Mouse (Mus musculus) A20 (cell line): ENCODE data around the gene Kcnip4.

Experiments used
- DNase-seq: peaks from one replicate; pipeline ENCODE4 v3.0.0-alpha.2; 2011; ENCODE audit warnings: low read depth, low spot score

The Kcnip4 gene

DNA sequence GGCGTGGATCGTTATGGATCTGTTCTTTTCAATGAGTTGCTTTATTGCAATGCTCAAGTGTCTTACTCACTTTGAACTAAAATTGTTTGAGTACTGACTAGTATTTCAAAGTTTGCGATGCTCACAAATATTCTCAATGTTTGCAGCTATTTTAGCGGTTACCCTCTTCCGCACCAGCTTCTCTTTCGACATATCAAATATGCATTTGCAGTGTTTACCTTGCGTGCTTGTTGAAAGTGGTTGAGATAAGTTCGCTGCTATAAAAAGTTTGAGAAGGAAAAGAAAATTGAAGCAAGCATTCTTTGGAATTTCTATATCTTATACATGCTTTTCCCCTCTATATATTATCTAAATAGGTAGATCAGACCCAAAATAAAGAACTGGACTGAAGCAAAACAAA is 634.5 kb downstream of the Kcnip4 start:
- no peak for DNase-seq

DNA sequence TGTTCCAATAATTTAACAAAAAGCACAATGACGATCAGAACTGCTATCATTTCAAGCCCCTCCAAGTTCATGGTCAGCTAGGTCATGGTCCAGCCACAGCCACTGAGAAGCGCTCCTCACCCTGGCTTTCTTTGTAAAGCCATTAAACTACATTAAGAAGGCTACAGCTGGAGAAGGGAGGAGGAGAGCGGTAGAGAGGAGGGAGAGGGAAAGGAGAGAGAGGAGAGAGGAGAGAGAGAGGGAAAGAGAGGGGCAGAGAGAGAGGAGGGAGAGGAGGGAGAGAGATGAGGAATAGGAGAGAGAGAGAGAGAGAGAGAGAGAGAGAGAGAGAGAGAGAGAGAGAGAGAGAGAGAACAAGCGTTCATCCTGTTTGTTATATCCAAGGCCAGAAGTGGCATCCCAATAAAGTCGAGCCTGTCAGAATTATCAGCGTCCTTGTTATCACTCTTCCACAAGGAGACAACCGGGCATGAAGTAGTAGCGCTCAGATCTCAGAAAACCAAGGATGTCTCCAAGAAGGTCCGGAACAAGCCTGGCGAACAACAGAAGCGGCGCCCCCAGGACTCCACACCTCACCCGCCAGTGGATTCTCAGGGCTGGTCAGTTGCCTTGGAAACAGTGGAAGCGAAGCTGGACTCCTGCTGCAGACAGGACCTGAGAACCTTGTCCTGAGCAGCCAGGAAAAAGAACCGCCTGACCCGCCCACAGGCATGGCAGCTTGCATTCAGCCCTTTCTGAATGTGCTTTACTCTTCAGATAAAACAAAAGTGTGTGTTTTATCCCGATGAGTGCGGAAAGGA is 635.1 kb downstream of the Kcnip4 start:
- DNase-seq: no peak

DNA sequence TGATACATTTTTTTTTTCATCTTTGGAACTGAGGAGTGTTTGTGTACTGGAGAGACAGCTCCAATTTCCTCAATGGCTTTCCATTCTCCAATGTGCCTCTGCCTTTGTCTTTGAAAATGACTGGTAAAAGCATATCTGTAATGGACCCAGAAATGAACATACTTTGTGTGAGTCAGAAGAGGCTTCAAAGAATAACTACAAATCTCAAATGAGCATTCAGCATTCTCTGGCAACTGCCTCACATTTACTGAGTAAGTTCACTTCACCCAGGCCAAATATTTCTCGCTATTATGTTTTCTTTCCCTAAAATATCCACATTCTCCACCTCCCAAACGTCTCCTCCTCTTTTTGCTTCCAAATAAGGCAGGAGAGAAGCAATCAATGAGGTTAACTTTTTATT is 646.6 kb downstream of the Kcnip4 start:
- DNase-seq: no peak

DNA sequence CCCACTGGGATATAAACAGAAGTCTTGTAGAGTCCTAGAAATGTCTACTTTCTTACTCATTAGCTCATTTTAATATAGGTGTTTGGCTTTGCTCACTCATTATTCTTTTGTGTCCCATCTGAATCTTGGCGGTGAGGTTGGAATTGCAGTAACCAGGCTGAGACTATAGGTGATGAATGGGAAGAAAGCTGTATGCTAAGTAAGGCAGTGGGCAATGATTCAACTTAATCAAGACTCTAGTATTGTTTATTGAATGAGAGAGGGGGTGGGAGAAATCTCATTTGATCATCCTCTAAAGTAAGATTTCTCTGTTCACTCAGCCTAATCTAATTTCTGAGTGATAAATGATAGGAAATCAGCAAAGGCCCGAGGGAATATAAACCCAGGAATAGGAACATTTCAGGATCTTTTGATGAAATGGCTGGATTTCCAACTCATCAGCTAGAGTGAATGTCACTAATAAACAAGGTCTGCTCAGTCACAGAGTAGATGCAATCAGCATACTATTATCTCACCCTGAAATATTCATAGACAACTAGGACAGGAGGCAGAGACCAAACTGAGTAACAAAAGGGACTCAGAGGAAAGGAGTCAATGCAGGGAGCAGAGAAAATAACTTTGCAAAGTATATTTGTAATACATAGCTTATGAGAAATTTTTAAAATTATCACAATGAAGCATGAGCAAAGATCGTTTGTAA is 660.3 kb downstream of the Kcnip4 start:
- DNase-seq: no peak

DNA sequence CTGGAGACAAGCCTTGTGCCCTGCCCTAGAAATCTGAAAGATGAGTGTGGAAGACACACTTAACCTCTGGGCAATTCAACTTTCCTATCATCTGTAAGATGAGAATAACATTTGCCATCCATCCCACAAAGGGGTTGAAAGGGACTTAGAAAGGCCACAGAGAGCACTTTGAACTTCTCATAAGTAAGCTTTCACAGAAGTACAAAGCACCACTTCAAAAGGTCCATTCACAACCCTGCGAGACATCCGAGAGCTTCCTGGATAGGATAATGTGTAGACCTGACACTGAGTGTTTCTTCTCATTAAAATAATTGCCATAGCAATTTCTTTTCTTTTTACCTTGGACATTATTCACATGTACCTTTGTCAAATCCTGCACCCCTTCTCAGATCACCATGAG is 683.7 kb downstream of the Kcnip4 start:
- no peak for DNase-seq

DNA sequence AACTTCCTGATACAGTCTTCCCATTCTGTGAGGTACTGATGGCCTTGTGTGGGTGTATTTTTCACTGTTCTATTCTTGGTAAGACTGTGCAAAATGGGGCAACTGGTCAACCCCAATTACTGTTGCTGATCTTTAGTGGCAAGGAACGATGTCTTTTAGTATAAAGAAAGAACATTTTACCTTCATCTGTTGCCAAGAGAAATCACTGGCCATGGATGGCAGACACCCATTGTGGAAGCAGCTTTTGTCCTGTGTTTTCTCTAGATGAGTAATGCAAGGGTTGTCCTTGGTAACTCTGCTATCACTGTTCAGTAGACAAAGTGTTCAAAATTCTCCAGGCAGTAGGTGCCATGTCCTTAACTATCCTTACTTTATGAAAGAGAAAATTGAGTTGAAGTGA is 729.2 kb downstream of the Kcnip4 start:
- DNase-seq: no peak

DNA sequence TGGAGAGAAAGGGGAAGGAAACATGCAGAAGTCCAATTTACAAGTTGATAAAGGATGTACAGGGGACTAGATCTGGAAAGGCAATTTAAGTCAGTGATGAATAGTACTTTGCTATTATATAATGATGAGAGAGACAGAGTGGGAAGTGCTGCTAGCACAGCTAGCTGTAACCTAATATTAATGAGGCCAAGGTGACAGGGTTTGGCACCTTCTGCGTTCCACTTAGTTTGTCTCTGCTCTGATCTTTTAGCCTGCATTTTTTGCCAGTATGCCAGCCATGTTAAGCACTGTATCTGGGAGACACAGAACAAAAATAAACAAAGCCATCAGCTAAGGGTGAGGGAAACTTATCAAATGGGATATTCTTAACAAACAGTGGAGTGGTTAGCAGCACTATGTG is 745.3 kb downstream of the Kcnip4 start:
- DNase-seq: no peak

- no peak for DNase-seq
Measured at GRCm38 (mm10) chr5:48748613-48749012, 776.1 kb downstream of the Kcnip4 start.

- no peak for DNase-seq
Measured at GRCm38 (mm10) chr5:48737640-48738039, 787.1 kb downstream of the Kcnip4 start.

- DNase-seq: no peak
Measured at GRCm38 (mm10) chr5:48718166-48718565, 806.5 kb downstream of the Kcnip4 start.

DNA sequence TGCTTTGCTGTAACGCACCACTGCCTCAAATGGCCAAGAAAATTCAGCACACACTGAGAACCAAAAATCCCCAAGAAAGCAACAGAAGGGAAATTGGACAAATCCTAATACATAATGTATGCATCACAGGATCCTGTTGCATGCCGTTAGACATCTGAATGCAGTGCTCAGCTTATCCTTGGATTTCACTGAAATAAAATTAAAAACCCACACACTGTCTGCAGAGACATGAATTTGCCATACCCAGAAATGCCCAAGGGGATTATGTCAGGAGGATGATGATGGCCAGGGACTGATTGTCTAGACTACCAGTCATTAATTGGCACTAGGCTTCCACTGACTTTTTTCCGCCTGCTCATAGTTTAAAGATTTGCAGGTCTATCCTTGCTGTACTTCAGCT is 818.7 kb downstream of the Kcnip4 start:
- DNase-seq: no peak

DNA sequence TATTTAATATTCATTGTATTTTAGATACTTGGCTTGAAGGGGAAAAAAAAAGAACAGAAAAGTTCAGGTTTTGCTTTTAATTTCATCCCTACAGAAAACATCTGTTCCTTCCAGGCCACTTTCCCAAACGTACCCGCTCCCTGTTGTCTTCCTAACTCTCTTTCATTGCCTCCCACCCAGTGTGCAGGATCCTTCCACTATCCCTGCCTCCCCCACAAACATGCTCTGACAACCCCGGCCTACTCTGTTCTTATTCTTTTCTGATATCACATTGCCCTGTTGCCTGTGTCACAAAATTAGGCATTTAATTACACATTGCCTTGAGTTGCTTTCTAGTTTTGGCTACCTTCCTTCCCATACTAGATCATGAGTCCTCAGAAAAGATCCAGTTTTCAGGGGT is 837.6 kb downstream of the Kcnip4 start:
- no peak for DNase-seq

GRCm38 (mm10) chr5:48679733-48680595 is 844.7 kb downstream of the Kcnip4 start:
- DNase-seq: no peak

DNA sequence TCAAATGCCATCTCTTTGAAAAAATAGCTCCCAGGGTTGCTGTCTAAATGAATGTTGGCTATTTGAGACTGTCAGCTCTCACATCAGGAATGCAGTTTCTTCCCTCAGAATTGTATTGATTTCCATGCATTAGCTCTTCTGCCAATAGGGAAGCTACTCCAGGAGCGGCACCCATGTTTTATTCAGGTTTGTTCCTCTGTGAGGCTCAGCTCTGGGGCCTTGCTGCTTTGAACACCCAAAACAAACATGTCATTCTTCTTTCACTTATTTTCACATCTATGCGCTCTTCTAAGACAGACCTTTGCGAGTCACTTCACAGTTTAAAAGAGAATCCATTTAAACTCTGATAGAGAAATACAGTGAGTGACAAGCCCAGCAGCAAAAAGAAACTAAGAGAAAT is 862.2 kb downstream of the Kcnip4 start:
- no peak for DNase-seq

DNA sequence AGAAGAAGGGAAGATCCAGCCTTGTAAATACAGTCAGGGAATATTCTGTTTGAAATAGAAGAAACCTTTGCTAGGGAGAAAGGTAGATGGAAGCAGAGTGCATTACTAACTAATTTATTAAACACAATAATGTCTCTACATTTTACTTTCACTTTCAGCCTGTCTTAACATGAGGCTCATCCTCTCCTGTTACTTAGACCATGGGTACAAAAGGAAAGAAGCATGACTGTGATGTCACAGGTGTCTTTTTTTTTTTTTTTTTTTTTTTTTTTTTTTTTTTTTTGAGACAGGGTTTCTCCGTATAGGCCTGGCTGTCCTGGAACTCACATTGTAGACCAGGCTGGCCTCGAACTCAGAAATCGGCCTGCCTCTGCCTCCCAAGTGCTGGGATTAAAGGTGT is 864.7 kb downstream of the Kcnip4 start:
- no peak for DNase-seq

GRCm38 (mm10) chr5:48650496-48650895 is 874.2 kb downstream of the Kcnip4 start:
- no peak for DNase-seq

DNA sequence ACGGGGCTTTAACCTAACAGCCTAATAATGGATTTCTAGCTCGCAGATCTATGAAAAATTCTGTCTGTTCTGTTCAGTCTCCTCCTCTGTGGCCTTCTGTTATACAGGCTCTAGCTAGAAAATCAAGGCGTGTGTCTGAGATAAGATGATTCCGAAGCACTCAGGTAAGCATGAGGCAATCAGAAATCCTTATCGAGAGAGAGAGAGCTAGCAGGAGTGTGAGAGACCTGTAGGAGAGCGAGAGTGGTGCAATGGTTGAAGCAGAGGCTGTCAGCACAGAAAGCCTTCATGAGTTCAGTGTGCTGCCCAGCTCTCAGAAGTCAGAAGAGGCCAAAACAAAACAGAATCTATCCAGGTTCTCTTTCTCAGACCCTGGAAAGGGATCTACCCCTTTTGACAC is 888.0 kb downstream of the Kcnip4 start:
- DNase-seq: no peak

DNA sequence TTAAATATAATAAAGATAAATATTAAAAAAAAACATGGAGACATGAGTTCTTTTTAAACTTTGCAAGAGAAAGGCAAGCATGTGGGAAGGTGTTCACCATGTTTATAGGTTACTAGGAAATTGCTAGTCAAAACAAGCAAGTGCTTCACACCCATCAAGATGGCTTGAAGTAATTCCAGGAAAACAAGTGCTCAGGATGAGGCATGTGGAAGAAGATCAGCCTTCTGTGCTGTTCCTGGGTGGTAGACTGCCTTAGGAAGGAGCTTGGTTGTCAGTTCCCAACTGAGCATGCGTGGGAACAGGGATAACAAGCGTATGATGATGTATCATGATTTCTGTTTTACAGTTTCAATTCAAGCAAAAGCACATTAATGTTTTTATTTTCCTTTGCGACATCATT is 891.1 kb downstream of the Kcnip4 start:
- no peak for DNase-seq

DNA sequence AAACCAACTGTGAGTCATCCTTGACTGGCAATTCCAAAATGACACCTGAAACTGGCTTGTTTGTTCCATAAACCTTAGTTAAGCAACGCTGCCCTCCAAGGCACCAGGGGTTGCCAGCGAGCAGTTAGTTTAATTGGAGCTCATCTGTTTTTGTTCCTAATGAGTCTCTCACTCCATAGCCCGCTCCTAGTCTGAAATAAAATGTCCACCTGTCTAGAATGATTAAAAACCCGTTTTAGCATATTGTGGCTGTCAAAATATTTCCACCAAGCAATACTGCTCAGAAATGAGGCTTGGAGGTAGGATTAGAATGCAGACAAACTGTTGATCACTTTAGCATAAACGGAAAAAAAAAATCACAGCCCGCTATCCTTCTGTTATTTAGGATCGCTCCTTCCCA is 901.3 kb downstream of the Kcnip4 start:
- no peak for DNase-seq

DNA sequence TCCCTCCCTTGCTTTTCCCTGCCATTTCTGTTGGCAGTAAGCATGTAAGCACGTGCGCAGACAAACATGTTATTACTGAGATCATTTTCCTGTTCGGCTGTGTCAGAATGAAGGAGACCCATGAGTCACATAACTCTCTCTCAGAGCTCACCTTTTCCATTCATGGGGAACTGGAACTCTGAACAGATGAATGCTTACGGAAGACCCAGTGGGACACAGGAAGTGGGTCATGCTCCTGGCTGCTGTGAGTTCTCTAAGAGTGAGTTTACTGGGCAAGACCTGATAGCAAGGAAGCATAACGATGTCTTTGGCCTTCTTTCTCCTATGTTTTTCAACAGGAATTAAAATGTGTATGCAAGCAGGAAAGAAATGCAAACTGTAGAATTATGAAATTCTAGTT is 917.8 kb downstream of the Kcnip4 start:
- DNase-seq: no peak

DNA sequence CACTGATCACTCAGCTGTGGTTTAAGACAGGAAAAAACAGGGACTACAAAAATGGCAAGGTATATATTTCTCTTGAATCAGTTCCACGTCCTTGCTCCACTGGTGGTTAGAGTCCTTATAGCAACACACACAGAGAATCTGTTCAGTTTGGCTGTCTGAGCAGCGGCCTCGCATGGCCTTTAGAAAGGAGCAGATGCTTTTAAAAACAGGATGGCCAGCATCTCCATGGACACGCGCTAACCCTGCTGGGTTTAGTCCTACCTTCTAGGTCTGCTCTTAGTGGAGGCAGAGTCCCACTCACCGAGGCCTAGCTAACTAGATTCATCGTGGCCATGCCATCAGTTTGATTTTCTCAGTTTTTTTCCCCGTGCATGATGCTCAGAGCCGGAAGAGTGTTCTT is 918.4 kb downstream of the Kcnip4 start:
- DNase-seq: no peak

DNA sequence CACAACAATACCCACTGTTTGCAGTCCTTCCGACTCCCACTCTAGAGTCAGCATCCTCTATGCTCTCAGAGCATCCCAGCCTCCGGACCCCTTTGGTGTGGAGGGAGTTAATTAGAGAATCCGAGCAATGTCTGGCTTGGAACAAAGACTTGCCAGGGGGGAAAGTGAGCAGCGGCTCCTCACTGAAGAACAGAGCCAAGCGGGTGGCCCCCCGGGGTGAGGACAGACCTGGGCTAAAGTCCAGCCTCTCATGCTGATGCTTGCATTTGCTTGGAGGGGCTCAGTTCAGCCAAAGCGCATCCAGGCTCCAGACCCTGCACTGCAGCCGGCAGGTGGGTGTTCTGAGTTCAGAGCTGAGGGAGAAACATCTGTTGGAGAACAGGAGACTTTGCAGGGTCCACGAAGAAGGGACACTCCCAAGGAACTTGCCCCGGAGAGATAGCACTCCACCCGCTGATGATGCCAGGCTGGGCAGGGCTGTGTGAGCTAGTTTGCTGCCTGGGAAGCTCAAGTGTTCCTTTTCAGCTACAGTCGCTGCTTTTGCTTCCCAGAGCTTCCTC is 925.1 kb downstream of the Kcnip4 start:
- no peak for DNase-seq
